Mouse (Mus musculus) embryonic facial prominence, embryonic 14.5 days (tissue): ENCODE results near the gene Fstl1. TPM values are rescaled to one million over a fixed set of nuclear protein-coding genes. Genes with fewer than 3 reads are reported as not detected.
A peak's percentile ranks its signal among the peaks of the same experiment; 100 is the strongest.

Experiments
- ATAC-seq: fragments of 200-750 bp; cut with Nextera tagmentation; 2 replicates; pipeline ENCODE4 v1.8.0; 2017; ENCODE audit warnings: low read depth, moderate number of reproducible peaks, moderate TSS enrichment
- DNase-seq: peaks from one replicate; pipeline ENCODE4 v3.0.0-alpha.2; 2015; ENCODE audit warnings: low spot score
- H3K27ac ChIP-seq: fragments of 300-500 bp; sonication (generic); replicated peaks from 2 replicates; pipeline ENCODE4 v1.5.1; 2014; ENCODE audit warnings: low read depth, mild to moderate bottlenecking, low read length, moderate library complexity
- H3K27me3 ChIP-seq: fragments of 300-500 bp; sonication (generic); replicated peaks from 2 replicates; pipeline ENCODE4 v1.6.1; 2014; ENCODE audit warnings: low read length; ENCODE audit not compliant: control insufficient read depth, insufficient read depth
- H3K36me3 ChIP-seq: fragments of 300-500 bp; sonication (generic); 2 replicates; pipeline ENCODE4 v1.6.1; 2014; ENCODE audit warnings: low read length, mixed read lengths; ENCODE audit not compliant: control insufficient read depth, insufficient read depth
- H3K4me1 ChIP-seq: fragments of 300-500 bp; sonication (generic); 2 replicates; pipeline ENCODE4 v1.6.1; 2014; ENCODE audit warnings: antibody characterized with exemption, low read length; ENCODE audit not compliant: control insufficient read depth, insufficient read depth
- H3K4me2 ChIP-seq: fragments of 300-500 bp; sonication (generic); 2 replicates; pipeline ENCODE4 v1.6.1; 2014; ENCODE audit warnings: low read depth, mild to moderate bottlenecking, low read length, moderate library complexity, mixed read lengths
- H3K4me3 ChIP-seq: fragments of 300-500 bp; sonication (generic); 2 replicates; pipeline ENCODE4 v1.5.1; 2014; ENCODE audit warnings: low read depth, mild to moderate bottlenecking, low read length
- H3K9ac ChIP-seq: fragments of 300-500 bp; sonication (generic); 2 replicates; pipeline ENCODE4 v1.6.1; 2014; ENCODE audit warnings: low read depth, mild to moderate bottlenecking, low read length, moderate library complexity, mixed read lengths
- H3K9me3 ChIP-seq: fragments of 300-500 bp; sonication (generic); 2 replicates; pipeline ENCODE4 v1.6.1; 2016; ENCODE audit warnings: low read length; ENCODE audit not compliant: control insufficient read depth
- WGBS: fragments of 180-500 bp; shearing (Covaris S2); extraction: QIAGEN DNeasy Blood & Tissue Kit; methylation state at CpG from one replicate; pipeline ENCODE4 v1.1.7; 2014; 5-methylcytosine and 5-hydroxymethylcytosine counted together
- polyA plus RNA-seq: library from polyadenylated mRNA; unstranded; fragments of >200 nt; fragmentation: Nextera tagmentation; extraction: Ambion mirVana; gene quantifications from 2 replicates; pipeline ENCODE4 v1.2.1, GENCODE M21; 2014

The Fstl1 gene
- polyA plus RNA-seq: 833 and 870 TPM in 2 replicates

DNA sequence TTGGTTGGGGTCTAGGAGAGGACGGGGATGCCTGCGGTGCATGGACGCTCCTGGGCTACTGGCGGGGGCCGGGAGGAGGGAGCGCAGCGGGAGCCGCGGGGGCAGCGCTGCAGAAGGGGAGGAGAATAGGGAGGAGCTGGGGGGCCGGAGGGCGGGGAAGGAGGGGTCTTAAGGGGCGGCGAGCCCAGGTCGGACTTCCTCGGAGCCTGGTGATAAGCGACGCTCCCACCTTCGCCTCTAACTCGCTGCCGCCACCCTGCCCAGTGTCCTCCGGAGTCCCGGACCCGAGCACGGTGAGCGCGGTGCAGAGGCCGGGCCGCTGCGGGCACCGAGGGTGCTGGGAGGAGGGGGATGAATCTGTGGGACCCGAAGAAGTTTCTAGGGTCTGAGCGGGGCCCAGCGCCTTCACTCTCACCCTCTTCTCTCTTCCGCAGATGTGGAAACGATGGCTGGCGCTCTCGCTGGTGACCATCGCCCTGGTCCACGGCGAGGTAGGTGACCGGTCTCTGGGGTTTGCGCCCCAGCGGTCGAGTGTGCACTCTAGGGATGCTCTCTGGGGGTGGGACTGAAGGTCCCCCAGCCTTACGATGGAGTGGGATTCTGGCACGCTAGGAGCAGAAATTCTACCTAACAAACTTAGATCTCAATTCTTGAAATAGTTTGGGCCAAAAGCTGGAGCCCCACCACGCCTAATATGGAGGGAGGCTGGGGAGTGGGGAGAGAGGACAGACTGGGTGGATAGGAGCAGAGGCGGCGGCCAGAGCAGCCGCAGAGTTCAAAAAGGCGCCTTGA lies at the start of gene Fstl1:
TSS of gene Fstl1 (plus strand) at position 14 of the 792 bp plus-strand sequence.
- H3K36me3 ChIP-seq: peaks cover 22% of the 10 kb centered on the region
- H3K27me3 ChIP-seq: no peaks in the 10 kb centered on the region
- H3K9me3 ChIP-seq: no peaks in the 10 kb centered on the region
- WGBS: under 1% methylated on average over 45 of the region's 52 CpGs
- peaks cover 20% of the 10 kb centered on the region; the same call in 1 of the 2 replicates for H3K4me1 ChIP-seq
- DNase-seq (peak; percentile 90), ATAC-seq (peak; percentile 89)
- H3K9ac ChIP-seq: peak within 1 kb of the TSS; percentile 88
- peak within 1 kb of the TSS; percentile 93 for H3K27ac ChIP-seq
- H3K4me2 ChIP-seq: peak within 1 kb of the TSS; percentile 65
- peak within 1 kb of the TSS; percentile 95 for H3K4me3 ChIP-seq

DNA sequence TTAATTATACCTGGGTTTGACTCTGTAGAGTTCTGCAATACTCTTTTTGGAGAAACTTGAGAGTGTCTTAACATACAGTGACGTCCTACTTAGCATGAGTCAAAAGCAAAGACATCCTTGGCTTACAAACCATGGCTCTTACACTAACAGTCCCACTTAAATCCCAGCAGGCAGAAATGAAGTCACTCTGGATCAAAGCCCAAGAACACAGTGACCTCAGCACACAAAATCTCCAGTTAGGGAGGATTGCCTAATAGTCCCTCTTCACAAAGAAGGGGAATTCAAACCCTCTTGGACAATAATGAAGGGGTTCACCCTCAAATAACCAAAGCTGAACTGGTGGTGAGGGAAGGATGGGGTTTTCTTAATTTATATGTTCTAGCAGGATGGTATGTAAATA lies 48.0 kb upstream of the Fstl1 start:
- Histone ChIP-seq H3K4me2 (no peak overlapping the region), H3K27ac (peak overlapping the region; percentile 96; the same call in 1 of the 2 replicates), H3K4me3 (no peak overlapping the region), H3K9me3 (no peaks in the 10 kb centered on the region), H3K9ac (no peak overlapping the region), H3K36me3 (no peaks in the 10 kb centered on the region), H3K4me1 (peaks cover 44% of the 10 kb centered on the region), H3K27me3 (no peaks in the 10 kb centered on the region)
- 53% methylated on average over 1 of the region's 1 CpGs for WGBS
- ATAC-seq: no peak
- DNase-seq: peak; percentile 58

DNA sequence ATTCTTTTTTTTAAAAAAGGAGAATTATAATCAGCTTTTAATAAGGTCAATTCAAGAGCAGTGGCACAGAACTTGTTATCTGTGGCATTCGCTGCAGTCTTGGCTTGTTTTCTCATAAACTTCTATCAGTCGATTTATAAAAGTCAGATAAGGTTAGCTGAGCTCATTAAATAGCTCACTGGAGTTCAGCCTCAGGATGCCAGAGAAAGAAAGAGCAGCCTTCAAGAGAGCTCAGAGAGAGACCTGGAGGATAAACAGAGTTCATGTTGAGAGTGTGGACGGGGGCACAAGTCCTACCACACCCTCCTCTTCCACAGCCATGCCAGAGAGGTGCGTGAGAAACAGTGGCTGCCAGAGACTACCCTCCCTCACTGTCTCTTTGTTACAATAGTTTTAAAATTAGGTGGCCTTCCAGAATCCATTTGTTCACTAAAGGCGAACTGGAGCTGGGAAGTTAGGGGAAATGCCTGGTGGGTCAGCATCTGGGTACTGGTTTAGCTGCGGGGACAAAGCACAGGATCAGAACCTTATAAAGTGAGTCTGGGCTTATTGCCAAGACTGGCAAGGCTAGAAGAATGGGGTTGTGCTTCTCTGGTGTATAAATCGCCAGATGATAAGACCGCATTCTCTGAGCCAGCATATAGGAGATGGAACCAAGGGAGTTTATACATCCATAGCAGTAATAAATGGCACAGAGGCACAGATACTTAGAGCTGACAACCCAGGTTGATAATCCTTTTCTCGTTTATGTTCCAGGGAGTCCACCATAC lies 47.1 kb upstream of the Fstl1 start:
- no peaks in the 10 kb centered on the region for H3K9me3 ChIP-seq
- no peak overlapping the region for H3K9ac ChIP-seq
- 63% methylated on average over 9 of the region's 9 CpGs for WGBS
- no peaks in the 10 kb centered on the region for H3K36me3 ChIP-seq
- no peak overlapping the region for H3K4me3 ChIP-seq
- H3K27me3 ChIP-seq: no peaks in the 10 kb centered on the region
- DNase-seq (peak; percentile 57), ATAC-seq (no peak)
- H3K4me2 ChIP-seq: no peak overlapping the region
- H3K4me1 ChIP-seq: peaks cover 44% of the 10 kb centered on the region
- peak overlapping the region; percentile 96 for H3K27ac ChIP-seq

DNA sequence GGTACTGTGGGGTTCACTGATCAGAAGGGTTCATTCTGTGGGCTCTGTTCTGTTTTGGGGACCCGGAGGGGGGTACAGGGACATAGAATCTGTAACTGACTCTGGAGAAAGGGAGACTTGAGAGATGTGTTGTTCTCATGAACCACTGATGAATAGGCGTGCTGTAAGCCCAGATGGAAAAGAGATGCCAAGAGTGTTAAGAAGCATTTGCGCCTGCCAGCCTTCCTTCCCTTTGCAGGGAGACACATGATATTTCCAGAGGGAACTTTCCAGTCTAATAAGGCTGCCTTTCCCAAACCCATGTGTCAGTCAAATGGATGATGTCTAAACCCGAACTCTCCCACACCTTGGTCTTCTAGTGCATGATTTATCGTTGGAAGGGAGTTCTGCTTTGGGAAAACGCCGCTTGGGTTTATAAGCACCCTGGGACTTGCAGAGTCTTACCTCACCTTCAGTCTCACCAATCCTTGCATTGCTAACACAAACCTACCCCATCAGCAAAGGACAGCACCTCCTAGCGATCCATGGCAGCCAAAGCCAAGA lies 46.3 kb upstream of the Fstl1 start:
- ATAC-seq: no peak
- Histone ChIP-seq H3K9ac (no peak overlapping the region), H3K9me3 (no peaks in the 10 kb centered on the region), H3K36me3 (no peaks in the 10 kb centered on the region), H3K4me1 (peaks cover 44% of the 10 kb centered on the region), H3K4me2 (no peak overlapping the region), H3K27me3 (no peaks in the 10 kb centered on the region), H3K27ac (peak overlapping the region; percentile 96), H3K4me3 (no peak overlapping the region)
- WGBS: 55% methylated on average over 8 of the region's 8 CpGs
- DNase-seq: peak; percentile 81

DNA sequence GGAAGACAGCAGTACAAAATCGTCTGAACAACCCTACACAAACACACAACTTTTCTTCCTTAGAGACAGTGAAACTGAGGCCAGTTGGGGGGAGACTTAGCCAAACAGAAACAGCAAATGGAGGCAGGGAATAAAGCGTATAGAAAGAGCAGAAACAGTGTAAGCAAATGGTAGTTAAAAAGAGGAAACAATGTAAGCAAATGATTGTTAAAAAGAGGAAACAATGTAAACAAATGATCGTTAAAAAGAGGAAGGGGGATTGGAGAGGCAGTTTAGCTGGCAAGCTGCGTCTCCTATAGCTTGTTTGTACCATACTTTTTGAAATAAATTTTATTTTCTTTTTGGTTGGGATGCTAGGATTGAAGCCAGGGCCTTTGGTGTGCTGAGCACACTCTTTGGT lies 45.2 kb upstream of the Fstl1 start:
- WGBS: 46% methylated on average over 4 of the region's 4 CpGs
- H3K9ac ChIP-seq: 0 out of 2 replicates have a peak overlapping the region, but pooled peaks have one; percentile 32
- H3K27ac ChIP-seq: peak overlapping the region; percentile 96
- ATAC-seq (no peak), DNase-seq (peak; percentile 24)
- H3K9me3 ChIP-seq: no peaks in the 10 kb centered on the region
- no peak overlapping the region for H3K4me3 ChIP-seq
- H3K4me2 ChIP-seq: peak overlapping the region; percentile 23
- no peaks in the 10 kb centered on the region for H3K27me3 ChIP-seq
- peaks cover 44% of the 10 kb centered on the region for H3K4me1 ChIP-seq
- H3K36me3 ChIP-seq: no peaks in the 10 kb centered on the region

DNA sequence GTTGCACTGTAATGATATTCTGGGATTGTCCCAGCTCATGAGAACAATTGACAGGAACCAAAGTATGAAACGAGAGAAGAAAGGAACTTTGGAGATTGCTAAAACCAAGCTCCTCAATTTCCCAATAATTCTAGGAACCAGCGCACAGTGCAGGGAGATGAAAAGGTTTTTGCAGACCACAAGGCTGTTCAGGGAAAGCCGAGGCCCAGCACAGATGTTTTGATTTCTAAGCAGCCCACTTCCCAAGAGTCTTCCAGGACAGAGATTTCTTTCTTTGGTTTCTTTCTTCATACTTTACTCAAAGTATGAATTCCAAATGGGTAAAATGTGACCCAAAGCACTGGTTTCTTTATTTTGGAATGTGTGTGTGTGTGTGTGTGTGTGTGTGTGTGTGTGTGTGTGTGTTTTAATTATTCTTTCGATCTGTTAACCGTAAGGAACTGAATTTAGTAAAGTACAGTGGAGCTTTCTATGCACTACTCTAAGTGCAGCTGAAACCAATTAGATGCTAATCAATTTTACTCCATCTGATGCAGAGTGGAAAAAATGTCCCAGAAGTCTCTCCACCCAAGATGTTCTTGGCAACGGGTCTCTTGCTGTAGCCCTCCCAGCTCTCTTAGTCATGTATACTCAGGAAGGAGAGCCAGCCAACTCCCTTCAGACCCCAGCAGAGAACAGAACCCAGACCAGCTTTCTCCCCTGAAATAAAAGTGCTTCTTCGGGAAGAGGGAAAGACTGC lies 44.5 kb upstream of the Fstl1 start:
- H3K36me3 ChIP-seq: no peaks in the 10 kb centered on the region
- H3K27me3 ChIP-seq: no peaks in the 10 kb centered on the region
- WGBS: 25% methylated on average over 7 of the region's 7 CpGs
- peak overlapping the region; percentile 31 for H3K4me2 ChIP-seq
- peak overlapping the region; percentile 32; the same call in 1 of the 2 replicates for H3K9ac ChIP-seq
- DNase-seq (peak; percentile 97), ATAC-seq (peak; percentile 95)
- no peaks in the 10 kb centered on the region for H3K9me3 ChIP-seq
- peaks cover 44% of the 10 kb centered on the region for H3K4me1 ChIP-seq
- peak overlapping the region; percentile 96 for H3K27ac ChIP-seq
- no peak overlapping the region for H3K4me3 ChIP-seq

DNA sequence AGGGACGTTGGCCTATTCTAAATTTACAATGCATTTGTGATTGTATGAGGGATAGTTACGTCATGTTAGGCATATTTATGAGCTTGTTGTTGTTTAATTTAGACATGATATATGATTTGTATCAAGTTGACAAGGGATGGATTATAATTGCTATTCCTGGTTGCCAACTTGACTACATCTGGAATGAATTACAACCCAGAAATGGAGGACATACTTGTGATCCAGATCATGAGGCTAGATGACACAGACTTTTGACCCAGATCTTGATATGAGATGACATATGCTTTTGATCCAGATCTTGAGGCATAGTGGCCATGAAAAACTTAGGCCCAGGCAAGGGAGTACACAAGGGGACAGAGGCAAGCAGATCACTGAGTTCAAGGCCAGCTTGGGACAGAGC lies 36.6 kb upstream of the Fstl1 start:
- DNase-seq: no peak
- no peaks in the 10 kb centered on the region for H3K36me3 ChIP-seq
- H3K27ac ChIP-seq: no peak overlapping the region
- 80% methylated on average over 2 of the region's 2 CpGs for WGBS
- H3K4me3 ChIP-seq: no peak overlapping the region
- peaks cover 8% of the 10 kb centered on the region; the same call in 1 of the 2 replicates for H3K4me1 ChIP-seq
- no peaks in the 10 kb centered on the region for H3K9me3 ChIP-seq
- no peak for ATAC-seq
- H3K9ac ChIP-seq: no peak overlapping the region
- H3K27me3 ChIP-seq: no peaks in the 10 kb centered on the region
- H3K4me2 ChIP-seq: no peak overlapping the region

DNA sequence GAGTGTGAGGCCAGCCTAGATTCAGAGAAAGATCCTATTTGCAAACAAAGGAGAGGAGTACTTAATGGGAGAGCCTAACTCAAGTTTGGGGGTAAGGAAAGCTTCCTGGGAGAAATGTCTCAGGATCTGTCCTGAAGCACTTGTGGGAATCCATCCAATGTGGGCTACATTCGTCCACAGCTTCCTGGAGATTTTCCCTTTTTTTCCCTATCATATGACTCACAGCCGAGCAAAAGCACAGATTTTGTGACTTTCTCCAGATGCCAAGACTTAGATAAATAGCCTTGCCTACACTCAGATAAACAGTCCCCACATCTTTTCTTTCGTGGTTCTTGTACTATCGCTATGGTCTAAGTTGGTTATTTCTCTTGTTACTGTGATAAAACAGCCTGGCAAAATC lies 34.4 kb upstream of the Fstl1 start:
- WGBS: 54% methylated on average over 4 of the region's 4 CpGs
- ATAC-seq: no peak
- H3K27ac ChIP-seq: peak overlapping the region; percentile 2; the same call in 1 of the 2 replicates

More for the DNA sequence above, 34.4 kb upstream of the Fstl1 start:
- no peaks in the 10 kb centered on the region for H3K27me3 ChIP-seq
- H3K9me3 ChIP-seq: no peaks in the 10 kb centered on the region
- H3K36me3 ChIP-seq: no peaks in the 10 kb centered on the region
- H3K4me1 ChIP-seq: peaks cover 8% of the 10 kb centered on the region; the same call in 1 of the 2 replicates
- no peak for DNase-seq
- no peak overlapping the region for H3K4me2 ChIP-seq
- no peak overlapping the region for H3K4me3 ChIP-seq
- no peak overlapping the region for H3K9ac ChIP-seq
